Mouse (Mus musculus) spleen, postnatal 0 days (tissue): Measurements from ENCODE around the gene Mbl1. TPM values are rescaled to one million over a fixed set of nuclear protein-coding genes. Genes with fewer than 3 reads are reported as not detected.

Experiments used
- polyA plus RNA-seq: library from polyadenylated mRNA; unstranded; fragments of >200 nt; fragmentation: Nextera tagmentation; extraction: Ambion mirVana; gene quantifications from 2 replicates; pipeline ENCODE4 v1.2.1, GENCODE M21; 2015

Mbl1 gene
- not detected in 2 replicates for polyA plus RNA-seq

DNA sequence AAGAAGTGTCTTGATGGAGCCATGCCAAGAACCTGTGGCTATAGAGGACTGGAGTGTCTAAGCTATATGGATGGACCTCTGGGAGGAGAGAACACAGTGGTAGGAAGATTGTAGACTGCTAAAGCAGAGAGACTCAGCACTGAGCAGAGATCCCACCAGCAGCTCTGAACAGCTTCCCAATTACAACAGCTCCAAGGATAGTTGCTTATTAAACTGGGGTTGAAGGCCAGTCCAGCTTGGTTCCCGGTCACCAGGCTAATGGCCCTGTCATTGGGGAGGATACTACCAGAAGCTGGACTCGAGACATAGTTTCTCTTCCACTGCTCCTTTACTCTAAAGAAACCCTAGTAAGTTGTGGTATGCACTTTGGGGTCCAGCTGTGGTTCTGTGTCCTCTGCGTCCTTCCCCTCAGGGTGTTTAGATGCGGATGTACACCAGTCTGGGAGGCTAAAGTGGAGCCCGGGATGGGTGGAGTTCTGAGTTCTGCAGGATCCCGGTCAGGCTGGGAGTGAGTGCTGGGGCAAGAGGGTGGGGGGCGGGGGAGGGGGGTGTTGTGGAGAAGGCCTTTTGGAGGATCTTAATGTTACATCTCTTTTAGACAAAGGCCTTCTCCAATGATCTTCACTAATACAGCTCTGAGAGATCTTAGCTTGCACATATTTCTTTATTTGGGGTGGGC lies at the start of gene Mbl1:
TSS of gene Mbl1 (plus strand) at position 239 of the 679 bp plus-strand sequence.

DNA sequence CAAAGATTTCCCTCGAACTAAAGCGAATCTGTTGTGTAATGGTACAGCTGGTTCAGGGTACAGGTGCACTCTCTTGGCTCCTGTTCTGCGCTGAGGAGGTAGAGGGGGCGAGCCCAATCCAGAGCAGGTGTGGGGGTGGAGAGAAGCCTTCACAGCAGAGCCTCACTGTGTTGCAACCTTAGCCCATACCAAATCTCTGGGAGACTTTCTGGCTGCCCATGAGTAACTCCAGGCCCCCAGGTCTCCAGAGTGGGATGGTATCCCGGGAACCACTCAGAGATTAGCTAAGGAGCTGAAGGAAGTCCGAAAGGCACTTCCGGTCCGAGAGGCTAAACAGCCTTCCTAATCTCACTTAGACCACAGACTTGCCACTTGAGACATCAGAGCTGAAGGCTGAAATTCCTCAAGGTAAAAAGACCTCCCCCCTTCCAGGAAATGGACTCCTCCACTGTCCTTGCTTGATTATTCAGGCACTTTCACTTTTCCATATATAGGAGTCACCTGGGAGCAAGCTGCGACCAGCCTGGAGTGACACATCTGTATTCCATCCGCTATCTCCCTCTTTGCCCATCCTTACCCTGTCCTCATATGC lies 46.3 kb upstream of the Mbl1 start, which contains the start of gene Mat1a:
TSS of gene Mat1a (plus strand) at position 183 of the 592 bp plus-strand sequence.

DNA sequence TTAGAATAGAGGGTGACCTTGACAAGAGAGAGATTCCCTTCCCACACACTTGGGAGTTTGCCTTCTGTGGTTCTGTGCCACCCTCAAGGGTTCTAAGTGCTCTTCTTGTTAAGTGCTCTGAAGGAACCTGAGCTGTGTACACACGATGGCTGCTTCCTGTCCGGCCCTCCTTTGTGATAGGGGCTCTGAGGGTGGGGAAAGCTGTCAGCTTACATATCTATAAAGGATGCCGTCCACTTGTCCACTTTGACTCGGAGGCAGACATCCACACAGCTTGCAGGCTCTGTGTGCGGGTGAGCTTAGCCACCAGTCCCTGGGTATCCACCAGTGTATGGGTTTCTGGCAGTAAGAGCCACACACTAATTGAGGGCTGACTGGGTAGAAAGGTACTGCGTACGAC lies 19.7 kb upstream of the Mbl1 start, which contains the start of gene Sftpa1:
TSS of gene Sftpa1 (plus strand) at position 243 of the 400 bp plus-strand sequence.

DNA sequence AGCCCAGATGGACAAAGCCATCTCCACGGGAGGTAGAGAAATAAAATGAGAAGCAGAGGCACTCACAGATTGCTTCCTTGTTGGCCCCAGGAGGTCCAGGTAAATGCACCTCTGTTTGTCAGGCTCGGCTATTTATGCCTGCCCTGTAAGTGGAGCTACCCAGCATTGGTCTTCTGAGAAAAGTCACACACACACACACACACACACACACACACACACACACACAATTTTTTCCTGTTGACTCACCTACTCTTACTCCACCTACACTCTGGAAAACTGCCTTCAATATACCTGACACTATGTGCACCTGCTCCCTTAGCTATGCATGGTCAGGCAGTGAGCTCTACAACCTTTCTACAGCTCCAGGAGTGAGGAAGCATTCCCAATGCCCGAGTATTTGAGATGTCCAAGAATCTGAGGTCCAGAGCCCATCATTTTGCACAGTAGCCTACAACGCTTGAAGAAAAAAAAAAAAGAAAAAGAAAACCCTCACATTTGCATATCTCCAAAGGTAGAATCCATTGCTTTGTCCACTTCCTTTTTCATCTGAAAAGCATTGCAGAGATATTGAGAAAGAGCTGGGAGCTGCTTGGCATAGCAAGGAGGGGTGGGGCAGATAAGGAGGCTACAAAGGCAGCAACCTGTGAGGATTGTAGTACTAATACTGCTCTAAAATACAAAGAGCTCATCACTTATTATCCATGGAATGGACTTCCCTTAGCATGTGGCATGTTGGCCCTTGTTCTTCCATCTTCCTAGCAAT lies 34.0 kb downstream of the Mbl1 start, which contains the start of gene Sftpd:
TSS of gene Sftpd (minus strand) at position 91 of the 763 bp plus-strand sequence.

Other genes with a start within 250 kb of the Mbl1 start
- gene Tspan14, start 184.7 kb upstream of the Mbl1 start, polyA plus RNA-seq, result 32.9 and 39.6 TPM in 2 replicates
- gene Fam213a, start 137.7 kb upstream of the Mbl1 start, polyA plus RNA-seq, result 76.8 and 81.6 TPM in 2 replicates
- gene Dydc2, start 82.2 kb upstream of the Mbl1 start, polyA plus RNA-seq, result not detected in 2 replicates
- gene Dydc1, start 78.5 kb upstream of the Mbl1 start, polyA plus RNA-seq, result not detected in 2 replicates
- 0.11 and 0.40 TPM in 2 replicates for gene Mat1a, start 46.4 kb upstream of the Mbl1 start, polyA plus RNA-seq
- gene Sftpa1, start 19.7 kb upstream of the Mbl1 start, polyA plus RNA-seq, result 0.14 and 0.21 TPM in 2 replicates
- gene Sftpd, start 33.7 kb downstream of the Mbl1 start, polyA plus RNA-seq, result 0.12 TPM in 1 of 2 replicates, not detected in the other
- not detected in 2 replicates for gene Gm2832, start 127.3 kb downstream of the Mbl1 start, polyA plus RNA-seq
- not detected in 2 replicates for gene Gm5798, start 197.2 kb downstream of the Mbl1 start, polyA plus RNA-seq
- not detected in 2 replicates for gene Gm7945, start 234.9 kb downstream of the Mbl1 start, polyA plus RNA-seq